Mouse (Mus musculus): Measurements from ENCODE around the gene Cep152.

Cep152 gene

GRCm38 (mm10) chr2:125626536-125626935, 1.6 kb upstream of the Cep152 start:
- no peak for DNase-seq (ENCODE audit: low read depth, low spot score)

- DNase-seq (ENCODE audit: low read depth, low spot score) = no peak
Measured at GRCm38 (mm10) chr2:125624127-125624685, 707 bp downstream of the Cep152 start.

- DNase-seq (ENCODE audit: low read depth, low spot score) = no peak
Measured at GRCm38 (mm10) chr2:125623211-125623610, 1.7 kb downstream of the Cep152 start.

- no peak for DNase-seq (ENCODE audit: low read depth, low spot score)
Measured at GRCm38 (mm10) chr2:125620213-125620907, 4.6 kb downstream of the Cep152 start.

GRCm38 (mm10) chr2:125615858-125616424, 9.0 kb downstream of the Cep152 start:
- DNase-seq (ENCODE audit: low read depth, low spot score) = no peak

GRCm38 (mm10) chr2:125615440-125615839, 9.5 kb downstream of the Cep152 start:
- DNase-seq (ENCODE audit: low read depth, low spot score) = no peak

- DNase-seq (ENCODE audit: low read depth, low spot score) = no peak
Measured at GRCm38 (mm10) chr2:125606220-125606845, 18.6 kb downstream of the Cep152 start.

- no peak for DNase-seq (ENCODE audit: low read depth, low spot score)
Measured at GRCm38 (mm10) chr2:125604646-125605045, 20.3 kb downstream of the Cep152 start.

- no peak for DNase-seq (ENCODE audit: low read depth, low spot score)
Measured at GRCm38 (mm10) chr2:125602970-125603369, 21.9 kb downstream of the Cep152 start.

GRCm38 (mm10) chr2:125598958-125599357, 26.0 kb downstream of the Cep152 start:
- DNase-seq (ENCODE audit: low read depth, low spot score) = no peak

GRCm38 (mm10) chr2:125598251-125598650, 26.7 kb downstream of the Cep152 start:
- DNase-seq (ENCODE audit: low read depth, low spot score) = no peak

- DNase-seq (ENCODE audit: low read depth, low spot score) = no peak
Measured at GRCm38 (mm10) chr2:125594786-125595185, 30.1 kb downstream of the Cep152 start.

GRCm38 (mm10) chr2:125594072-125594471, 30.8 kb downstream of the Cep152 start:
- DNase-seq (ENCODE audit: low read depth, low spot score) = no peak

GRCm38 (mm10) chr2:125591895-125592294, 33.0 kb downstream of the Cep152 start:
- DNase-seq (ENCODE audit: low read depth, low spot score) = no peak

GRCm38 (mm10) chr2:125589287-125589686, 35.6 kb downstream of the Cep152 start:
- DNase-seq (ENCODE audit: low read depth, low spot score) = no peak

- no peak for DNase-seq (ENCODE audit: low read depth, low spot score)
Measured at GRCm38 (mm10) chr2:125581081-125581480, 43.8 kb downstream of the Cep152 start.

- DNase-seq (ENCODE audit: low read depth, low spot score) = no peak
Measured at GRCm38 (mm10) chr2:125577670-125578069, 47.2 kb downstream of the Cep152 start.

GRCm38 (mm10) chr2:125576498-125576897, 48.4 kb downstream of the Cep152 start:
- DNase-seq (ENCODE audit: low read depth, low spot score) = no peak

GRCm38 (mm10) chr2:125575766-125576165, 49.1 kb downstream of the Cep152 start:
- DNase-seq (ENCODE audit: low read depth, low spot score) = no peak

GRCm38 (mm10) chr2:125563884-125564283, 61.0 kb downstream of the Cep152 start:
- no peak for DNase-seq (ENCODE audit: low read depth, low spot score)

- DNase-seq (ENCODE audit: low read depth, low spot score) = no peak
Measured at GRCm38 (mm10) chr2:125562407-125562806, 62.5 kb downstream of the Cep152 start.

- DNase-seq (ENCODE audit: low read depth, low spot score) = no peak
Measured at GRCm38 (mm10) chr2:125560037-125560436, 64.9 kb downstream of the Cep152 start.
